Mouse (Mus musculus) CH12.LX (cell line): Measurements from ENCODE around the gene Tmem115. TPM values are rescaled to one million over a fixed set of nuclear protein-coding genes. Genes with fewer than 3 reads are reported as not detected.

Experiments used
- DNase-seq: peaks from one replicate; pipeline ENCODE4 v3.0.0-alpha.2; 2013; ENCODE audit errors: extremely low read depth
- H3K27ac ChIP-seq: 2 replicates; pipeline ENCODE4 v1.5.1; 2012; ENCODE audit warnings: low read depth, mild to moderate bottlenecking, control low read depth, moderate library complexity; ENCODE audit not compliant: insufficient read depth
- H3K27me3 ChIP-seq: replicated peaks from 2 replicates; pipeline ENCODE3; 2012; ENCODE audit warnings: inconsistent platforms
- H3K36me3 ChIP-seq, 2 experiments: replicated peaks in 1 of 2; 2 replicates each; pipeline versions ENCODE3 to v1.6.1; 2012; ENCODE audit warnings: inconsistent platforms in 1 of 2, low read length in 1 of 2, mild to moderate bottlenecking in 1 of 2, mixed read lengths in 1 of 2, moderate library complexity in 1 of 2; ENCODE audit not compliant: control insufficient read depth in 1 of 2, insufficient read depth in 1 of 2
- H3K4me1 ChIP-seq, 2 experiments: 2 replicates each; pipeline ENCODE4 v1.6.1; 2012; ENCODE audit warnings: inconsistent platforms in 1 of 2, moderate library complexity in 1 of 2; ENCODE audit not compliant: insufficient read depth in 2 of 2, control insufficient read depth in 1 of 2
- H3K4me2 ChIP-seq: 2 replicates; pipeline ENCODE4 v1.6.1; 2012; ENCODE audit warnings: low read depth, mild to moderate bottlenecking, control low read depth; ENCODE audit not compliant: poor library complexity, insufficient read depth, severe bottlenecking
- H3K4me3 ChIP-seq, 3 experiments: fragments of 150-350 bp in 1 of 3; sonication (generic) in 1 of 3; replicated peaks in 1 of 3; 2 replicates each; pipeline versions ENCODE3 to v1.5.1; 2011 to 2012; ENCODE audit warnings: low read depth in 2 of 3, low read length in 2 of 3, mild to moderate bottlenecking in 2 of 3, moderate library complexity in 2 of 3, control low read depth in 1 of 3, improper control_type of control experiment in 1 of 3, inconsistent platforms in 1 of 3, mixed read lengths in 1 of 3; ENCODE audit not compliant: poor library complexity in 1 of 3
- H3K79me2 ChIP-seq: replicated peaks from 2 replicates; pipeline ENCODE4 v1.6.1; 2012; ENCODE audit warnings: mild to moderate bottlenecking, moderate library complexity; ENCODE audit not compliant: control insufficient read depth, poor library complexity, insufficient read depth, severe bottlenecking; ENCODE audit errors: extremely low read depth
- H3K9ac ChIP-seq: 2 replicates; pipeline ENCODE4 v1.6.1; 2012; ENCODE audit warnings: low read depth, mild to moderate bottlenecking, control low read depth, moderate library complexity; ENCODE audit not compliant: insufficient read depth
- H3K9me3 ChIP-seq: replicated peaks from 2 replicates; pipeline ENCODE3; 2012; ENCODE audit warnings: low read length, inconsistent platforms, mixed read lengths
- CHD1 ChIP-seq: IDR thresholded peaks from 2 replicates; pipeline ENCODE4 v1.6.1; 2012; ENCODE audit warnings: low read depth, low read length, improper control_type of control experiment, inconsistent platforms
- CTCF ChIP-seq, 2 experiments: IDR thresholded peaks in 1 of 2; conservative IDR thresholded peaks in 1 of 2; 2 replicates each; pipeline ENCODE4 v1.5.1; 2011 to 2012; ENCODE audit warnings: low read depth in 2 of 2, low read length in 2 of 2, improper control_type of control experiment in 1 of 2, inconsistent platforms in 1 of 2, mild to moderate bottlenecking in 1 of 2, moderate library complexity in 1 of 2
- E2F4 ChIP-seq: IDR thresholded peaks from 2 replicates; pipeline ENCODE4 v1.6.1; 2011; ENCODE audit warnings: low read depth, low read length, improper control_type of control experiment; ENCODE audit not compliant: insufficient replicate concordance
- EP300 ChIP-seq: IDR thresholded peaks from 2 replicates; pipeline ENCODE4 v1.6.1; 2011; ENCODE audit warnings: low read length, improper control_type of control experiment
- ETS1 ChIP-seq: conservative IDR thresholded peaks from 2 replicates; pipeline ENCODE4 v1.6.1; 2012; ENCODE audit warnings: low read depth, mild to moderate bottlenecking, inconsistent platforms, low read length, improper control_type of control experiment, moderate library complexity
- GABPA ChIP-seq: IDR thresholded peaks from 2 replicates; pipeline ENCODE4 v1.6.1; 2012; ENCODE audit warnings: low read depth, low read length, improper control_type of control experiment, inconsistent platforms; ENCODE audit not compliant: insufficient replicate concordance
- IRF4 ChIP-seq: IDR thresholded peaks from 2 replicates; pipeline ENCODE4 v1.6.1; 2014; ENCODE audit warnings: low read depth, mild to moderate bottlenecking, inconsistent platforms, low read length, improper control_type of control experiment
- JUND ChIP-seq: conservative IDR thresholded peaks from 2 replicates; pipeline ENCODE4 v1.6.1; 2011; ENCODE audit warnings: low read depth, low read length, improper control_type of control experiment
- MAFK ChIP-seq: IDR thresholded peaks from 2 replicates; pipeline ENCODE4 v1.6.1; 2011; ENCODE audit warnings: low read length, improper control_type of control experiment; ENCODE audit not compliant: insufficient replicate concordance
- MEF2A ChIP-seq: IDR thresholded peaks from 2 replicates; pipeline ENCODE4 v1.6.1; 2014; ENCODE audit warnings: low read depth, mild to moderate bottlenecking, inconsistent platforms, low read length, improper control_type of control experiment, borderline replicate concordance
- MXI1 ChIP-seq: IDR thresholded peaks from 2 replicates; pipeline ENCODE4 v1.6.1; 2011; ENCODE audit warnings: mild to moderate bottlenecking, low read depth, low read length, improper control_type of control experiment
- NRF1 ChIP-seq: IDR thresholded peaks from 2 replicates; pipeline ENCODE4 v1.6.1; 2014; ENCODE audit warnings: low read depth, mild to moderate bottlenecking, inconsistent platforms, low read length, improper control_type of control experiment, moderate library complexity
- POLR2A ChIP-seq: IDR thresholded peaks from 2 replicates; pipeline ENCODE4 v1.6.1; 2011; ENCODE audit warnings: low read depth, mild to moderate bottlenecking, improper control_type of control experiment, low read length
- POLR2AphosphoS2 ChIP-seq: IDR thresholded peaks from 2 replicates; pipeline ENCODE4 v1.6.1; 2011; ENCODE audit warnings: low read depth, low read length, improper control_type of control experiment
- RAD21 ChIP-seq: IDR thresholded peaks from 2 replicates; pipeline ENCODE4 v1.6.1; 2011; ENCODE audit warnings: low read depth, mild to moderate bottlenecking, low read length, improper control_type of control experiment, moderate library complexity
- RCOR1 ChIP-seq: conservative IDR thresholded peaks from 2 replicates; pipeline ENCODE4 v1.6.1; 2012; ENCODE audit warnings: low read depth, mild to moderate bottlenecking, inconsistent platforms, low read length, improper control_type of control experiment
- SIN3A ChIP-seq: IDR thresholded peaks from 2 replicates; pipeline ENCODE4 v1.6.1; 2012; ENCODE audit warnings: low read length, improper control_type of control experiment, inconsistent platforms
- SMC3 ChIP-seq: IDR thresholded peaks from 2 replicates; pipeline ENCODE4 v1.6.1; 2011; ENCODE audit warnings: low read depth, low read length, improper control_type of control experiment
- TCF12 ChIP-seq: IDR thresholded peaks from 2 replicates; pipeline ENCODE4 v1.6.1; 2014; ENCODE audit warnings: low read depth, mild to moderate bottlenecking, inconsistent platforms, low read length, improper control_type of control experiment
- UBTF ChIP-seq: IDR thresholded peaks from 2 replicates; pipeline ENCODE4 v1.6.1; 2012; ENCODE audit warnings: low read depth, mild to moderate bottlenecking, inconsistent platforms, low read length, improper control_type of control experiment, moderate library complexity
- USF1 ChIP-seq: IDR thresholded peaks from 2 replicates; pipeline ENCODE4 v1.6.1; 2014; ENCODE audit warnings: low read depth, mild to moderate bottlenecking, inconsistent platforms, low read length, improper control_type of control experiment
- USF2 ChIP-seq: conservative IDR thresholded peaks from 2 replicates; pipeline ENCODE4 v1.6.1; 2011; ENCODE audit warnings: low read depth, low read length, improper control_type of control experiment
- ZMIZ1 ChIP-seq: IDR thresholded peaks from 2 replicates; pipeline ENCODE4 v1.6.1; 2012; ENCODE audit warnings: low read depth, mild to moderate bottlenecking, inconsistent platforms, low read length, improper control_type of control experiment
- dilution Hi-C: fragments of 300-500 bp; cut with MboI; formaldehyde crosslinking; loops from 2 replicates; pipeline ENCODE4 v1.14.3; 2020; ENCODE audit warnings: low sequenced_read_pairs; ENCODE audit not compliant: extremely low pct_unique_long_range_greater_than_20kb, extremely low pct_ligation_motif_present
- in situ Hi-C: fragments of 300-500 bp; cut with MboI; formaldehyde crosslinking; loops from 3 replicates; pipeline ENCODE4 v1.14.3; 2019; ENCODE audit warnings: low sequenced_read_pairs, low pct_ligation_motif_present, low pct_unique_long_range_greater_than_20kb, mixed read lengths
- polyA plus RNA-seq: library from polyadenylated mRNA; unstranded; fragments of >175 nt; gene quantifications from 2 replicates; pipeline ENCODE4 v1.2.1, GENCODE M21; 2012; ENCODE audit warnings: low read depth; ENCODE audit not compliant: insufficient read length
- total RNA-seq, 2 experiments: library from RNA; depleted of rRNA; stranded (reverse); fragments of 300-350 nt in 1 of 2; fragments of >200 nt in 1 of 2; gene quantifications; 2 replicates each; pipeline ENCODE4 v1.2.3; 2012 to 2014

Gene Tmem115
- total and polyA plus RNA-seq, 3 experiments: 12.6 to 17.9 (median 13.0) TPM

DNA sequence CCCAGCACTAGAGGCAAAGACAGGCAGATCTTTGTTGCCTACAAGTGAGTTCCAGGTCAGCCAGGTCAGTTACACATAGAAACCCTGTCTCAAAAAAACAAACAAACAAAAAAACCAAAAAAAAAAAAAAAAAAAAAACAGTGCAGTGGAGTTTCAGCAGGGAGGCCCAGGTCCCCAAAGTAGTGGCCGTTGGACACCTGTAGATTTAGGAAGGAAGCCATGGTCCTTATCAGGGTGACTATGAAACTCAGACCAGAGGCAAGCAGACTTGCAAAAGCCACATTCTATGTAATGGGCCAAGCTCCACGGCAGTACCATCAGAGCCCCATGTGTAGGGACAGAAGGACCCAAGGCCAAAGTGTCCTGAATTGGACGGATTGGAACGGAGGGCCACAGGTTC is 47.8 kb downstream of the Tmem115 start:
- no peak overlapping the region for H3K27ac ChIP-seq
- H3K4me1 ChIP-seq: peaks cover 10 to 42% of the 10 kb centered on the region in 2 experiments
- in situ Hi-C loops: no loop called here
- no peaks in the 10 kb centered on the region for H3K27me3 ChIP-seq
- no peak for DNase-seq
- H3K4me2 ChIP-seq: peak overlapping the region; percentile 84
- peak overlapping the region; percentile 62 to 95 (median 84) for H3K4me3 ChIP-seq
- peak overlapping the region; percentile 81 for H3K9ac ChIP-seq
- dilution Hi-C loops: no loop called here
- TF ChIP-seq SIN3A: no peak
- no peak for TF ChIP-seq ZMIZ1
- no peak for TF ChIP-seq MXI1
- TF ChIP-seq SMC3: no peak
- TF ChIP-seq TCF12: no peak
- no peak for TF ChIP-seq CTCF (conservative IDR thresholded peaks at IDR 0.05 in 1 of 2, IDR thresholded peaks at IDR 0.05 in 1 of 2; ENCODE audit: low read depth in 2 of 2, low read length in 2 of 2)
- TF ChIP-seq RCOR1: no peak
- TF ChIP-seq USF1: no peak
- no peak for TF ChIP-seq NRF1
- TF ChIP-seq USF2: no peak
- H3K36me3 ChIP-seq: peaks cover 8 to 33% of the 10 kb centered on the region in 2 experiments
- no peaks in the 10 kb centered on the region for H3K9me3 ChIP-seq
- no peaks in the 10 kb centered on the region for H3K79me2 ChIP-seq

DNA sequence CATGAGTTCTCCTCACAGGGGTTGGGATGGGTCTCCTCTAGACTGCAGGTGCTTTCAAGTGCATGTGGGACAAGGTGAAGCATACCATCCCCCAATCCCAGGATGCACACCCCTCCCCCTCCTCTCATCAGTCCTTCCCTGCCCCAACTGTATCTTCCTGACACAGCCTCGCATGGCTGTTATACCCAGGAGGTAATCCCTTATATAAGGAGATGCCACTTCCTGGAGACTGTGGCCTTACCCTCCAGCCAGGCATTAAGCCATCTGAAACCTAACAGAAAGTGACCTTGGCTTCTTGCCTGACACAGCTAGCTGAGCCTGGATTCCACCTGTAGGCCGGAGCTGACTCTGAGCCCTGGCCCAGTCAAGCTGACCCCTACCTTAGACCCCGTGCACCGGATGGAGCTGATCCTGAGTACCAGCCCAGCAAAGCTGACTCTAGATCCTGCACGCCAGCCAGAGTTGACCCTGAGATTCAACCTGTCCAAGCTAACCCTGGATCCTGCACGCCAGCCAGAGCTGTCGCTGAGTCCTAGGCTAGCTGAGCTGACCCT is 48.8 kb downstream of the Tmem115 start:
- no peak overlapping the region for H3K4me2 ChIP-seq
- in situ Hi-C loops (no loop called here), dilution Hi-C loops (no loop called here)
- no peak for DNase-seq
- H3K79me2 ChIP-seq: no peaks in the 10 kb centered on the region
- TF ChIP-seq ETS1 (no peak), CHD1 (no peak), TCF12 (no peak), E2F4 (no peak)
- H3K27me3 ChIP-seq: no peaks in the 10 kb centered on the region
- no peak overlapping the region for H3K9ac ChIP-seq
- peaks cover 11 to 38% of the 10 kb centered on the region in 2 experiments for H3K4me1 ChIP-seq
- H3K4me3 ChIP-seq: no peak overlapping the region
- no peaks in the 10 kb centered on the region for H3K9me3 ChIP-seq
- peaks cover 8 to 33% of the 10 kb centered on the region in 2 experiments for H3K36me3 ChIP-seq
- no peak overlapping the region for H3K27ac ChIP-seq

DNA sequence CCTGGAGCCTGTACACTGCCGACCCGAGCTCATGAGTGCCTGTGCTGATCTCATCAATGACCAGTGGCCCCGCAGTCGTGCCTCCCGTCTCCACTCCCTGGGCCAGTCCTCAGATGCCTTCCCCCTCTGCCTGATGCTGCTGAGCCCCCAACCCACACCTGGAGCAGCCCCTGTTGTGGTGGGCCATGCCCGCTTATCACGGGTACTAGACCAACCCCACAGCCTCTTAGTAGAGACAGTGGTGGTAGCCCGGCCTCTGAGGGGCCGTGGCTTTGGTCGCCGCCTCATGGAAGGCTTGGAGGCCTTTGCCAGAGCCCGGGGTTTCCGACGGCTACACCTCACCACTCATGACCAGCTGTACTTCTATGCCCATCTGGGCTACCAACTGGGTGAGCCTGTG is 49.4 kb downstream of the Tmem115 start:
- H3K4me1 ChIP-seq: peaks cover 11 to 38% of the 10 kb centered on the region in 2 experiments
- in situ Hi-C loops (no loop called here), dilution Hi-C loops (no loop called here)
- no peak overlapping the region for H3K9ac ChIP-seq
- peaks cover 5% of the 10 kb centered on the region for H3K79me2 ChIP-seq
- H3K4me2 ChIP-seq: no peak overlapping the region
- no peak overlapping the region for H3K27ac ChIP-seq
- H3K27me3 ChIP-seq: no peaks in the 10 kb centered on the region
- DNase-seq: no peak
- peaks cover 8 to 33% of the 10 kb centered on the region in 2 experiments for H3K36me3 ChIP-seq
- TF ChIP-seq RCOR1 (no peak), CTCF (conservative IDR thresholded peaks at IDR 0.05 in 1 of 2, IDR thresholded peaks at IDR 0.05 in 1 of 2; ENCODE audit: low read depth in 2 of 2, low read length in 2 of 2) (no peak), NRF1 (no peak), MAFK (no peak), JUND (no peak), POLR2A (no peak), UBTF (no peak), IRF4 (no peak), MEF2A (no peak), RAD21 (no peak), CHD1 (no peak), EP300 (no peak), GABPA (no peak), POLR2AphosphoS2 (no peak)
- H3K9me3 ChIP-seq: no peaks in the 10 kb centered on the region
- no peak overlapping the region for H3K4me3 ChIP-seq
